Mouse (Mus musculus) cerebellum, postnatal 4 days (tissue): ENCODE measurements around the gene Bmp7.
A peak's percentile ranks its signal among the peaks of the same experiment; 100 is the strongest.

ENCODE experiments used
- DNase-seq, 2 experiments: peaks; one replicate each; pipeline ENCODE4 v3.0.0; 2022; ENCODE audit warnings: low spot score in 2 of 2, mixed read lengths in 1 of 2

The Bmp7 gene

DNA sequence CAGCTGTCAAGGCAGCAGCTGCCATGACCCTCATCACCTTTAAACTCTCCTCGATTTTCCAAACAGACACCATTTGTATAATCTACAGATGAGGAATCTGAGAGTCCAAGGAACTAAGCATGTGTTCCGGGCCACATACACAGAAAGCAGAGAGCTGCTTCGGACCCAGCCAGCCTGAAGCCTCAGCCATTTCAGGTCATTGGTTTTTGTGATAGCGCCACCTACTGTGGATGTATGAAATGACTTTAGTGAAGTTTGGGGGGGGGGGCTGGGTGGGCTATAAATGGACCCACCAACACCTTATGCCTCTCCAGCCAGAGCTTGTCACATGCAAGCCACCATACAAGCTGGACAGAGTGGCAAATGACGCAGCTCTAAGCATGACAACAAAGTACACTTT, 8.9 kb upstream of the Bmp7 start:
- DNase-seq, result no peak

DNA sequence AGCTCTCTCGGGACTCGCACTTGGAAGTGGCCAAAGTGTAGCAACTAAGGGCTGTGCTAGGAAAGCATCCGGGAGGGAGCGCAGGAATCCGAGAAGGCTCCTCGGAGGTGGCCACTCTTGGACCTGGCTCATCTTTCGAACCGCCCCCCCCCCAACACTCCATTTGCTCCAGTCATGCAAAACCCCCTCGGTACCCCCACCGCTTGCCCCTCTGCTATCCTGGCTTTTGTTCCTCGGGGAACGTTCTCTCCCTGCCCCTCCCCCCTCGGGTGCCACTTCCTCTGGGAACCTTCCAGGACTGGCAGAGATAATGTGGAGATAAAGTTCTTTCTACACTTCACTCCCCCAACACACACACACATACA, 660 bp upstream of the Bmp7 start:
- DNase-seq, result no peak

DNA sequence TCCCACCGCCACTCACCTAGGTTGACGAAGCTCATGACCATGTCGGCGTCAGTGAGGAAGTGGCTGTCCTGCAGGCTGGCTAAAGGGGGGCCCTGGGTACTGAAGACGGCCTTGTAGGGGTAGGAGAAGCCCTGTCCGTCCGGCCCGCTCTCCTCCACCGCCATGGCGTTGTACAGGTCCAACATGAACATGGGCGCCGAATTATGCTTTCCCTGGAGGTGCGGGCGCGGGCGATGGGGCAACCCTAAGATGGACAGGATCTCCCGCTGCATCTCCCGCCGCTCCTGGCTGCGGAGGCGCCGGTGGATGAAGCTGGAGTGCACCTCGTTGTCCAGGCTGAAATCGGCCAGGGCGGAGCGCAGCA, 500 bp downstream of the Bmp7 start:
- no peak for DNase-seq

DNA sequence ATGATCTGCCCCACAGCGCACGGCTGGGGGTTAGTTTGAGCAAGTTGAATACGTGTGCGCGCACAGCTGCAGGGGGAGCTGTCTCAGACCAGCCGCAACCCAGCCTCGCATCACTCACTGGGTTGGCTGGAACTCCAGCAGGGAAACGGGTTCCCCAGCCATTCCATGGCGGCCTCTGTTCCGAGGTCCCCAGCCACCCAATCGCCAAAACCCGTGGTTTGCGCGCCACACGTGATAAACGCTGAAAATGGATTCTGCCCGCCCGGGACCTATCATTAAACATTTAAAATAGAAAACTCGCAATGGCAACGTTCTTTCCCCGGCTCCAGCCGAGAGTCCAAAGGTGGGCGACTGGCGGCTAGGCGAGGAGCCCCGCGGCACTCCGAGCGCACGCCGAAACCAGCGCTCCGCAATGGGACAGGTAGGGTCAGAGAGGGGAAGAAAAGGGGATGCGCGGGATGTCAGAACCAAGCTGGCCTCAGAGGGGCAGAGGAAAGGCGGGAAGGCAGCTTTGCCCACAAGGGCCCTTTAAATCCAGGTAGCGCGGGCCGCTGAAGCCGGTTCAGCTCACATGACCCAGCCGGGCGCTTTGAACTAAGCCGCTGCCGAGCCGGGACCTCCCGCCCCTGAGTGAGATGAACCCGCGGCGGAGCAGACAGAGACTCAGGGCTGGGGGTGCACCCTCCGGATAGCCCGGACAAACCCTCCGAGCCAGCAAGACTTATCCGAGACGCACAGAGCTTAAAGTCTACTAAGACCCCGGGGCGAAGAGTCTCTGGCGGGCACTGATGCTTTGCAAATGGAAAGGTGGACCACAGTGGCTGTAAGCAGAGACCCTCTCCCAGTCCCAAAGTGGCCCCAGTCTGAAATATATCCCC, 1.1 kb downstream of the Bmp7 start:
- DNase-seq, result no peak

DNA sequence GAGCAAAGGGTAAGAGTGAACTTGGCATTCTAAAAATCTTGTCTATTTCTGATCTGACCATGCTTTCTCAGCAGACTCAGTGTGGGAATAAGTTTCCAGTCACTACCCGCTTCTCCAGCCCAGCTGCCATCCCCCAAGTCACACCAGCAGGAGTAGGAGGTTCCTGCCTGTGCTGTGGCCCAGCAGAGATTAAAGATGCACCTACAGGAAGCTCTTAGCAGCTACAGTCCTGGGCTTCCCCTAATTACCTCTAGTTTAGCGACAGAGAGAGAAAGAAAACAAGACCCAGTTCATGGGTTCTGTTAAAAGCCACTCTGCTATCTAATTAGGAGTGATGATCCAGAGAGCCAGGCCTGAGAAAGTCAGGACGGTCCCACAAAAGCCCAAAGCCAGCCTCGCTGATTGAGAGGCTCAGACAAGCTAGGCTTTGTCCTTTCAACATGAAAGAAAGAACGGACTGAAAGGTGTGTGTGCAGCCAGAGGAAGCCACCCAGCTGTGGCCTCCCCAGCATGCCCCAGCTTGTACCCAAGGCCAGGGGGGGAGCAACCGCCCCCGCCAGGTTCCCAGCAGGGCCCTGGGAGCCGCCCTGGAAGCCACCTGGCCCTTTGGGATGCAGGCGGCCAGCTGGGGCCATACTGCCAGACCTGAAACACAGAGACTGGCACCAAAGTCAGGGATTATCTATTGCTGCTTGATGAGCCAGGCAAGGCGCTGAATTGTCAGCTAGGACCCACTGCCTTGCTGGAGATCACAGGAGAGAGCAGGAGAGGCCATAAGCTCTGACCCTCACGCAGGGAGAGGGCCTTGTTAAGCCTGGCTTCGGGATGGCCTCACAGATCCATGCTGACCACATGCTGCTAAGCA, 2.6 kb downstream of the Bmp7 start:
- no peak for DNase-seq

DNA sequence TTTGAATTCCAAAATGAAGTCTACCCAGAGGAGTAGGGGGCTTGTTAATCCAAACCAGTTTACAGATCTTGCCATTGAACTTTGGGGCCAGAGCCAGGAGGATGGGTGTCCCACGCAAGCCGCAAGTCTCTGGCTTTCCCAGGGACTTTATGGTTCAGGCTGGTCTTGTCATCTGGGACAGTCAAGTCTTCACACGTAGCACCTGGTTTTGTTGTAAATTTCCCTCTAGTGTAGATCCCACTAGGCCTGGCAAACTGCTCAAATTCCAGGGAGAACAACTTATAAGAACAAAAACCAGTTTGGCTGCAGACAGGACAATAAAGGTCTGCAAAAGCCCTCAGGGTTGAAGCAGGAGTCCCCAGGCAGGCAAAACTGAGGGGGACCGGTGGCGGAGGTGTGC, 3.3 kb downstream of the Bmp7 start:
- DNase-seq, result no peak

DNA sequence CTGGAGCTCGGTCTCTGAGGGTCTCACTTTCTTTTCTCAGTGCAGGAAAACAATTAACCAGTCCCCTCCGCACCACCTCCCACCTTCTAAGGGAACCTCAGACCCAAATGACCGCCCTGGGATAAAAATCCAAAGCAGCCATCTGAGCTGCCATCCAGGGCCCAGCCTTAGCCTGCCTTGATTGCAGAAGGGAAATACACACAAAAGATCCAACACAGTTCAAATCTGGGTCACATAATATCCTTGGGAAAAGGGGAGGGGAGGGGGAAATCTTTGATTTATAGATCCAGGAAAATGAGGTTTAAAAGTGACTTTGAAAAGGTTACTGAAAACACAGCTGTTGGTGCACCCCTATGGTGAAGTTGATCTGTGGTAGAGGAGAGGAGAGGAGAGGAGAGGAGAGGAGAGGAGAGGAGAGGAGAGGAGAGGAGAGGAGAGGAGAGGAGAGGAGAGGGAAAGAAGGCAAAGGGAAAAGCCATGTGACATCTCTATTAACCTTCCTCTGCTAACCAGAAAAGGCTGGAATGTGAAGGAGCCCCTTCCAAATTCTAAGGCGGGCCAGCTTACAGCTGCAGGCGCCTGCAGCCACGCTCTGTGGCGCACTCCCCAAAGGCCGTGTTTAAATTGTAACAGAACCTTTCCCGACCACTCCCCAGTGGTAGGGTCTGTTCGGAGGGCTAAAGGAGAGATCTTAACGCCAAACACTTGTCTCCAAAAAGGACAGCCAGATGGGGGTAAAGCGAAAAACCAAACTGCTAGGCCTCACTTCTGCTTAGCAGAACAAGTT, 4.2 kb downstream of the Bmp7 start:
- DNase-seq, result no peak

DNA sequence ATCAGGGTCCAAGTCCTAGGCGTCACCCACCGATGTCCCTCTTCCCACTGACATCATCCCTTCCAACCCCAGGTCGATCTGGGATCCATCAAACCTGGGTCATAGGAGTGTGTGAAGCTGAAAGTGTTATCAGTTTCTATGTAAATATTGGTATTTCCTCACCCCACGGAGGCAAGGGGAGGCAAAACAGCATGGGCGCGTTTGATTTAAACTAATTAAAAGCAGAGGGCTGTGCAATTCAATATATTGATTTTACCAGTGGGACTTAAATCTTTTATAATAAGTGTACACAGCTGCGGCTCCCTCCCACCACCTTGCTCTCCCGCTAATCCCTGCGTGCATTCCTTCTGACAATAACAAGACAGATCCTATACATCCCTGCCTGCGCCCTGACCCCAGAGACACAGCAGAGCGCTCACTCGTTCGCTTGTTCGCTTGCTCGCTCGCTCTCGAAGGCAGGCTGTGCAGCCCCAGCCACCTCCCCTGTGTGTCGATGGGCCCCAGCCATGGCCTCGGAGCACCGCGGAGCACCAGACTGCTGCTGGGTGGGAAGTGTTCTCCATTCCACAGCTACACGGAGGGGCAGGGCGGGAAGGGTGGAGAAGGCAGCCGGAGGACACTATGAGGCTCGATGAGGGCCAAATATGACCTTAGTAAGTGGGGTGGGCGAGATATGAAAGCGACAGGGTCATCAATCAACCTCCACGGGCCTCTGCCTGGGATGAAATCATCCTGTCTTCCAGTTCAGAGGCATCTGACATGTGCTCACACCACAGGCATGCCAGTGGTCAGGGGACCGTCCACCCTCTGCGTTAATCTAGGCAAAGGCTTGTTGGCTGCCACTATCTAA, 5.0 kb downstream of the Bmp7 start:
- DNase-seq, result no peak

DNA sequence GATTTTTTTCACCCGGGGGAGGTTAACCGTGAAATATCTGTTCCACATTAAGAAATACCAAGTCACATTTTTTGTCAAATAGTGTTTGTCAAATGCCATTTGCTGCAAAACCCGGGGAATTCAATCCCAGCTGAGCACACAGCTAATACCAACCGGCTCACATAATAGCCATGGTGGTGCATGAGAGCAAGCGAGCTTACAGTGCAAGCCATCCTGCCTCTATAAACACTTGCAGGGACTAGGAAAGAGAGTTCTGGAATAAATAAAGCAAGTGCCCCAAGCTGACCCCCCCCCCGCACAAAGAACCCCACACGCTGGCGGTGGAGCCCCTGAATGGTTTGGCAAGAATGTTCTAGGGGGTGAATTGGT, 5.7 kb downstream of the Bmp7 start:
- no peak for DNase-seq

DNA sequence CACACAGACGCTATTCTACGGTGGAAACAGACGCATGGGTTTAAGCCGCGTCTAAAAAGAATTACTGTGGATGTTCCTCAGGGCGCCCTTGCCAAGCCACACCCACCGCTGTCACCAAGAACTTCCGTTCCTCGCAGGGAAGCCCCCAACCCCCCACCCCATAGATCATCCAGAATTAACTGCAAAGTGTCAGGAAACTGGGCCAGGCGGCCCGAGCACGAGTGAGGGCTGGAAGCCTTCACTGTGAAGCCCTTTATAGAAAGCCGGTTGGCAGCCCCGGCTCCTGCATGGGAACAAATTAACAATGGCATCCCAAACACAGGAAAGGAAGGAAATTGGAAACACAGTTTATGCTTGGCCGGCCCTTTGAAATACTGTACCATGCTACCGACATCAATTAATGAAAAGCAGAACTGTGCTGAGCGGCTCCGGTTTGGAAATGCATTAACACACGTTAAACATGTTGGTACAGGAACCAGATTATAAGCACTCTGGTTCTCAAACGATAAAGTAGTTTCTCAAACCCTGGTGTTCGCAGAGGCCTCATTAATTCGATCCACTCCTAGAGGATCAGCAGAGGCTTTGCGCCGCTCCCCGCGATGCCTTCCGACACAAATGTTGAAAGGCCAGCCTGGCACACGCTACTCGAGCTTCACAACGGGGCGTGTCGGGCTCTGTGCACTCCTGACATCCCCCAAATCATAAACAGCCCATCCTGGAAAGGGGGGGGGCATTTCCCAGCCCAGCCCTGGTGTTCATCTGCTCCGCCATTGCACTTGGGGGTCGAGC, 6.3 kb downstream of the Bmp7 start:
- DNase-seq, result no peak

DNA sequence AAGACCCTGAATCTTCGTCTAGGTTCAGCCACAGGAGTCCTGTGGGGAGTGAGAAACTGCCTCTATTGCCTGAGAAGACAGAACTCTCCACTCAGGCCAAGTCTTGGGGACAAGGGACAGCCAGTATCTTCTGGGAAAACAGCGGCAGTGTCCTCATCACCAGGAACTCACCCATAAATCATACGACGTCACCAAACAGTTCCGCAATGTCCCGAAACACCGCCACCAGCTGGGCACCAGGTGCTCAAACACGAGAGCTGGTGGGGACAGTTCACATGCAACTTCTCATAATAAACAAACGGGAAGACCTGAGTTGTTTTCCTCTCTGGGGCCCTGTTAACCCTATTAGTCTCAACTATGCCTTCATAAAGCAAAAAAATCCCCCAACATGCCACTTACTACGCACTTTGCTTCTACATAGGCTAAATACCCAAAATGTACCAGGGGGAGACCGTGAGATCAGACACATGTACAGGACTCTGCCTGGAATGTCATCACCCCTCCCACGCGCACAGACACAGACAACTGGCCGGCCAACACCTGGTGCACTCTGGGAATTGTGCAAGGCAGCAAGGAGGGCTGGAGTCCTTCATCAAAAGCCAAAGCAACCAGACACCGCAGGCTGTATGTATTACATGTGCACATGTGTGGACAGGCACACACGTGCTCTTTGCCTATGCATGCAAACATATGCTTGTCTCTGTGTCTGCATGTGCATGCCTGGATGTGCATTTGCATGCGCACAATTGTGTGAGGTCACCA, 8.8 kb downstream of the Bmp7 start:
- DNase-seq, result no peak

DNA sequence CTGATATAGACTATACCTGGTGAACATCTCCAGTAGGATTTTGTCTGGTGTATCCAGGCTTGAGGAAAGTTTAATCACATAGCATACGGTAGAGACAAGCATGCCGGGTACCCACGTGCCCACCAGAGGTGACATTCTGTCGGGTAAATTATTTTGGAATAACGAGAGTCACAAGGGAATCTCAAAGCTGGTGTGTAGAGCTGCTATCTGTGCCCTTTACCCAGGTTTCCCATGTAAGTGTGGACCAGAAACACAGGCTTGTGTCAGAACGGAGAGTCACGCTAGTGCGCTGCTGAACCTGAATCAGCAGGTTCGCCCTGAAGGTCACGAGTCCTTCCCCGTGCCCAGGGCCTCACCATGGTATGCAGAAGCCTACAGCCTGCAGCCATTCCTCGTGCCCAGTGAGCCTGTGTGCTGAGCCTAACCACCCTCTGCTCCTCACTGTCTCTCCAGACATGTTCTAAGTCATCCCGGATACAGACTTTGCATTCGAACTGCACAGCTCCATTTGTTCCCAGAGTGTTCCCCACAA, 10.2 kb downstream of the Bmp7 start:
- no peak for DNase-seq

DNA sequence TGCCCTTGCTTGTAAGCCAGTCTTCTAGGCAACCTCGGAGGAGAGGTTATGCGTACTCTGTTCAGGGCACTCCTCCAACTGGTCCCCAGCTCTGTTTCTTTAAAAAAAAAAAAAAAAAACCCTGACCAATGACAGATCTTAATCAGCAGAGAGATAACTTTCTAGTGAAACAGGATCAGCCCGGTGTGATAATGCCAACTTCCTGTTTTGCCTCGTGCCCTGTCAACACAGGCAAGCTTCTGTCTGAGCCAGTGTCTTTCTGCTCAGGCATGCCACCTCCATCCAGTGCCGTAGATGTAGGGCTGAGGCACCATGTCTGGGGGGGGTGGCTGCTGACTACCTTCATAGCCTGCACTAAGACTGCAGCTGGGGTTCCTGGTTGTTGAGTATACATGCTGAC, 12.5 kb downstream of the Bmp7 start:
- no peak for DNase-seq

DNA sequence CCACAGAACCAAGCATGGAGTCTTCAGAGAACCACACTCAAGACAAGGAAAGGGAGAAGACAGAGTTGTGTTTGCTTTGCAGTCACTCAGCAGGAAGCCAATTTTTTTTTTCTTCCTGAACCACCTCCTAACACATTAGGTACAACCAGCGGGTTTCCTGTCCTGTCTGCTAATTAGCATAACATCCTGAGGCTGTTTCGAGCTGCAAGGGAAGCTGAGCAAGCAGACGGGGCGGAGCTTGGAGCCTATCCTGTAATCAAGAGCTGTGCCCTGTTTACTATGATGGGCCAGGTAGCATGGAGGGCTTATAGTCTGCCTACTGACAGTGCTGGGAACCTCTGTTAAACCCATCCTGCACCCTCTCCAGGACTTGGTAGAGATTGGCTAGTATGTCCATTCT, 13.8 kb downstream of the Bmp7 start:
- DNase-seq, result no peak

DNA sequence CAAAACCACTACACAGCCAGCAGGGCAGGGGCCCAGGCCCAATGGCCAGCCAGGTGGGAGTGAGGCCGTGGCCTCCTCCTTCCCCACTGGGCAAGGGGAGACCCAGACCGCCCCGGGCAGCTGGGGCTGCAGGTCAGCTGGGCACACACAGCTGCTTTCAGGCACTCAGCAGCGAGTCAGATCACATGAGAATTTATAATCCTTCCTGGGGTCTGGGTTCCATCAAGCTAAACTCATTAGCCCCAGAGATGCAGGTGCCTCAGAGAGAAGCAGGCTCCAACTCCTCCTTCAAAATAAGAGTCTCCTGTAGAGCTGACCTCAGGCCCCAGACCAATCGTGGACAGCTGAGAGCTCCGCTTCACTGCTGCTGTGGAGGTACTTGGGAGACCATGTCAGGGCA, 15.2 kb downstream of the Bmp7 start:
- no peak for DNase-seq

DNA sequence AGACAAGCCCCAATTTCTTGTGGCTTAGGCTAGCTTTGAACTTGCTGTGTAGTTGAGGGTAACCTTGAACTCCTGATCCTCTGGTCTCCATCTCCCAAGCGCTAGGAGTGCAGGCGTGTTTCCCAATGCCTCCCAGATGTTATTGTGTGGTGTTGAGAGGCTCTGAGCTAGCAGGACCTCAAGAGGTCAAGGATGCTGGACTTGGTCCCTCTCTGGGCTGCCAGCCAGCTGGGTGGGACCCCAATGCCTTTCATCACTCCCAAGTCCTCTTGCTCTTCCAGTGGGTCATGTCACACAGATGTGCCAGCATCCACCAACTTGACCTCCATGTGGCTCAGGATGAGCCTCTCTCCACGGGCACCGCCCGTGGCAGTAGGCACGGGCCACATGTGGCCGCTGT, 16.9 kb downstream of the Bmp7 start:
- no peak for DNase-seq

DNA sequence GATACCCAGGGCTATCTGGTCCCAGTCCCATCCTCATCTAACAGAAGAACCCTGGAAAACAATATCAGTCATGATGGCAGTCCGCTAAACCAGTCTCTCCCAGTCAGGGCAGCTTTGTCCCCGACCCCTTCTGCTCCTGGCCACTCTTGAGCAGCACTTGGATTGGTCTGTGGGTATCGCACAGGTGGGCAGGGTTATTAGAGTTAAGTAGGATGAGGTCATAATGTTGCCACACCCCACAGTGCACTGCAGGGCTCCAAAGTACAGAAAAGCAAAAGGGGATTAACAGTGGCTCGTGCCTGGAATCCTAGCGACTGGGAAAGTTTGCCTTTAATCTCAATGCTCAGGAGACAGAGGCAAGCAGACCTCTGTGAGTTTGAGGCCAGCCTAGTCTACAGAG, 17.5 kb downstream of the Bmp7 start:
- DNase-seq, result no peak

DNA sequence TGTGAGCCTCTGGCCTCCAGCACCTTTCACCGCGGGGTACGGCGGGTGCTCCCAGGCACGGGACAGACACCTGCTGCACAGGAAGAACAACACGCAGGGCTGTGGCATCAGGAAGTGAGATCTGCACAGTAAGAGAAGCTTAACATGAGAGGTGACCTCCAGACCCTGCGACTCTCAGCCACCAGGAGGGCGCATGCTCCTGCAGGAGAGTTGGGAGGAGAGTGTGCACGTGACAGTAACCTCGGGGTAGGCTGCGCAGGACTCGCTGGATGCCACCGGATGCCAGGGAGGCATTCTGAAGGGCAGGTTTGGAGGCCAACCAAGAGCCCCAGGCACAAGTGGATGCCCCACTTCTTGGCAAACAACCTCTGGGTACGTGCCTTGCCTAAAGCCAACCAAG, 26.1 kb downstream of the Bmp7 start:
- no peak for DNase-seq

DNA sequence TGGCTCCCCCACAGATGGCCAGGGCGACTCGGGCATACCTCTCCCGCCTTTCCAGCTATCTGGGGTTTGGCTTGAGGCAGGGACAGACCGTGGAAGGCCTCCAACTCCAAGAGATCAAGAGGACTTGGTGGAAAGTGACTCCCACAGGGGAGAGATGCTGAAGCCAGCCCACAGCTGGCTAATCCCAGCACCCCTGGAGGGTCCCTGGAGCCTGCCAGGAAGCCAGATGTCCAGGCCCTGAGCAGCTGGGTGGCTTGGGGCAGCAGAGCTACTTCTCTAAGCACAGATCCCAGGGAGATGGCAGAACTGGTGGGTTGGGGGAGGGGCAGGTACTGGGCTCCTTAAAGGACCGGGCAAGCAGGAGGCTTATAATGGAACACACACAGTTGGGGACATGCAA, 28.4 kb downstream of the Bmp7 start:
- peak in 1 of 2 experiments; percentile 54 for DNase-seq

DNA sequence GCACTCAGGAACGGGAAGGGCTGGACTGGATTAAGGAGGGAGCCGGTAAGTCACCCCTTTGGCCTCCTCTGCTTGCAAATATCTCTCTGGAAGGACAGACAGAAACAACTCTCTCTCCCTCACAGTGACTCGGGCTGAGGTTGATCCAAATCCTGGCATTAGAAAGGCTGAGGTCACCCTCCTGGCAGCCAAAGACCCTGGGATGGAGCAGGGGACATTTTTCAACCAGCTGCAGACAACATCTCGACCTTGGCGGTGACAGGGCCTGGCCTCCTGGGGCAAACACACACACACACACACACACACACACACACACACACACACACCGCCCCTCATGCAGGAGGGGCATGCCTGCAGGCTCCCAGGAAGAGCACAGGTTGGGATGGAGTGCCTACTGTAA, 29.0 kb downstream of the Bmp7 start:
- no peak for DNase-seq
